Comparison of ENCODE assay signal across 8 mouse cellular contexts in the genomic region with DNA sequence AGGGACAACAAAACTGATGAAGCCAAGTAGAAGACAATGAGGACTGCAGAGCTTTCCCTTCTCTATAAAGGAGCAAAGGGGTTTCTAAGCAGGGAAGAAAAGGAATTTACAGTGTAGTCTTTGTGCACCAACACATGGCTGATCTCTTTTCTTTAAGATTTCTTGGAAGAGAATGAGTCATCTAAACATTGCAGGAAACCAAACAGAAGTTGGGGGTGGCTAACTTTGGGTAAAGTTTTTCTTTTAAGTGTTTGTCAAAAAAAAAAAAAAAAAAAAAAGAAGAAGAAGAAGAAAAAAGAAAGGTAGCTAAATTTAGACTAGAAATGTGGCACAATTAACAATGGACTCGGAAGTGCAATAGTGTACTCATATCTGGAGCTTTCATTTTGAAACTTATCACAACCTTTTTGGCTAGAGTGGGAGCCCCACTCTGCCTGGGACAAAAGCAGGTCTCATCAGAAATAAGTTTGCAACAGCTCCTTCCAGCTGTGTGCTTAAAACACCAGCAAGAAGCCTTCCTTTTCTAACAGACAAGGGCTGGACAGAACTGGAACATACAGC.
DNase-seq lines count a peak whose midpoint lies in the region; ATAC-seq lines count a peak whose summit lies in the region.

No protein-coding gene starts in this region.

- no peaks in the 10 kb centered on the region for H3K27me3 ChIP-seq in heart, embryonic 16.5 days (ENCODE audit: control insufficient read depth, insufficient read depth, low read length)

- no peak for ATAC-seq in heart, embryonic 16.5 days (replicated peaks; ENCODE audit: extremely low read depth, insufficient read depth, low FRiP score)

- H3K4me3 ChIP-seq in heart, embryonic 16.5 days (ENCODE audit: low read length): no peak overlapping the region

- peak overlapping the region; percentile 20; the same call in 1 of the 2 replicates for H3K4me2 ChIP-seq in heart, embryonic 16.5 days (ENCODE audit: low read depth, low read length)

- peaks cover 31% of the 10 kb centered on the region for H3K4me1 ChIP-seq in heart, embryonic 16.5 days (ENCODE audit: control insufficient read depth, insufficient read depth, low read length)

- no peaks in the 10 kb centered on the region for H3K9me3 ChIP-seq in heart, embryonic 16.5 days (replicated peaks; ENCODE audit: control insufficient read depth, low read length)

- DNase-seq in heart, postnatal 25 days (ENCODE audit: low spot score): no peak
- DNase-seq in thymus, postnatal 4 days: peak; percentile 12
- DNase-seq in thymus, postnatal 0 days (ENCODE audit: low spot score): no peak
- peak; percentile 38 for DNase-seq in induced T-regulatory cell, adult 2 months (ENCODE audit: low read depth)
- DNase-seq in left cerebral cortex, adult 18-20 months (ENCODE audit: low spot score in 2 of 2): no peak
- no peak for DNase-seq in adrenal gland, postnatal 4 days (ENCODE audit: low spot score in 2 of 2)
- DNase-seq in right cerebral cortex, postnatal 36 days (ENCODE audit: low spot score in 2 of 2): no peak

- H3K9ac ChIP-seq in heart, embryonic 16.5 days (ENCODE audit: low read length): no peak overlapping the region

- H3K27ac ChIP-seq in heart, embryonic 16.5 days (ENCODE audit: low read length): peak overlapping the region; percentile 72

- no peaks in the 10 kb centered on the region for H3K36me3 ChIP-seq in heart, embryonic 16.5 days (ENCODE audit: control insufficient read depth, insufficient read depth)

- 13% methylated on average over 1 of the region's 1 CpGs for WGBS in heart, embryonic 16.5 days

- intact Hi-C loops in heart, postnatal 25 days (cut with DNase I): no loop called here

Comparison
In these comparisons a context has a peak if more than half of its experiments do, and no peak if none do; other contexts are left out.
1. DNase-seq: peak in thymus, postnatal 4 days (single experiment) and induced T-regulatory cell, adult 2 months (single experiment); none in heart, postnatal 25 days (single experiment), thymus, postnatal 0 days (single experiment), left cerebral cortex, adult 18-20 months (0 of 2), adrenal gland, postnatal 4 days (0 of 2) and right cerebral cortex, postnatal 36 days (0 of 2).